Mouse (Mus musculus) heart, adult 2 months (tissue): ENCODE data around the gene Kctd6.

Experiments used
- CTCF ChIP-seq: fragments of 200-600 bp; IDR thresholded peaks from 2 replicates; pipeline ENCODE4 v1.8.1; 2022; ENCODE audit warnings: antibody characterized with exemption, mild to moderate bottlenecking, moderate library complexity
- EP300 ChIP-seq: fragments of 200-500 bp; IDR thresholded peaks from 2 replicates; pipeline ENCODE4 v1.6.1; 2011; ENCODE audit warnings: low read depth, low read length, control low read depth; ENCODE audit not compliant: insufficient read depth
- POLR2A ChIP-seq: fragments of 200-500 bp; IDR thresholded peaks from 2 replicates; pipeline ENCODE4 v1.6.1; 2011; ENCODE audit warnings: mild to moderate bottlenecking, low read depth, low read length, control low read depth; ENCODE audit not compliant: insufficient read depth

DNA sequence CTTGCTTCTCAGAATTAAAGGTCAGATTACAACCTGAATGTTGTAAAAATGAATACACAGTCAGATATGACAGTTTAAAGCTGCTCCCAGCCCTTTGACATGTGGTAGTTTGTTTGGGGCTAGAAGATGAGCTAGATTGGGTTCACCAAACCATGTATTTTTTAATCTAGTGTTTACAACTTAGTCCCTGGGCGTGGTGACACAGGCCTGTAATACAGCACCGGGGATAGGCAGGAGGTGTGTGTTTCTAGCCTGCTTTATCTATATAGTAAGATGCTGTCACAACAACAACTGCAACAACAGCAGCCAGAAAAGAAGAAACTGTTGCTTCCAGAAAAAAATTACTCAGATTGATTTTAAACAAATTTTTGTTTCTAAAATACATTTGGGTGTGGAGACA lies 7.0 kb downstream of the Kctd6 start:
- TF ChIP-seq EP300: no peak
- no peak for TF ChIP-seq CTCF
- TF ChIP-seq POLR2A: no peak
